Mouse (Mus musculus): Measurements from ENCODE around the gene Fez1. TPM values are rescaled to one million over a fixed set of nuclear protein-coding genes. Genes with fewer than 3 reads are reported as not detected.
A peak's percentile ranks its signal among the peaks of the same experiment; 100 is the strongest.

Fez1 gene
- polyA plus RNA-seq, 1 experiment: 330 TPM

GRCm38 (mm10) chr9:36905452-36905851 is 83.8 kb downstream of the Fez1 start:
- no peak overlapping the region for H3K27ac ChIP-seq (ENCODE audit: insufficient read depth, low read length)
- no peak overlapping the region for H3K4me3 ChIP-seq (ENCODE audit: insufficient read depth, low read length)
- H3K4me1 ChIP-seq (ENCODE audit: control insufficient read depth, insufficient read depth, low read length): peaks cover 4% of the 10 kb centered on the region; the same call in 1 of the 2 replicates
- no peak for TF ChIP-seq POLR2A (IDR thresholded peaks at IDR 0.05; ENCODE audit: extremely low read depth, insufficient read depth, low read length)

- TF ChIP-seq CTCF (IDR thresholded peaks at IDR 0.05; ENCODE audit: extremely low read depth, insufficient read depth, low read length) (peak; percentile 90), POLR2A (IDR thresholded peaks at IDR 0.05; ENCODE audit: extremely low read depth, insufficient read depth, low read length) (no peak)
- no peak overlapping the region for H3K27ac ChIP-seq (ENCODE audit: insufficient read depth, low read length)
- no peak overlapping the region for H3K4me3 ChIP-seq (ENCODE audit: insufficient read depth, low read length)
- H3K4me1 ChIP-seq (ENCODE audit: control insufficient read depth, insufficient read depth, low read length): peaks cover 2% of the 10 kb centered on the region; the same call in 1 of the 2 replicates
These were observed 94.7 kb downstream of the Fez1 start for GRCm38 (mm10) chr9:36916362-36916761.

GRCm38 (mm10) chr9:36916915-36917314 is 95.3 kb downstream of the Fez1 start:
- peaks cover 2% of the 10 kb centered on the region; the same call in 1 of the 2 replicates for H3K4me1 ChIP-seq (ENCODE audit: control insufficient read depth, insufficient read depth, low read length)
- TF ChIP-seq POLR2A (IDR thresholded peaks at IDR 0.05; ENCODE audit: extremely low read depth, insufficient read depth, low read length) (no peak), CTCF (IDR thresholded peaks at IDR 0.05; ENCODE audit: extremely low read depth, insufficient read depth, low read length) (no peak)
- no peak overlapping the region for H3K4me3 ChIP-seq (ENCODE audit: insufficient read depth, low read length)
- H3K27ac ChIP-seq (ENCODE audit: insufficient read depth, low read length): 0 out of 2 replicates have a peak overlapping the region, but pooled peaks have one; percentile 12

GRCm38 (mm10) chr9:36918582-36918981 is 96.9 kb downstream of the Fez1 start:
- H3K27ac ChIP-seq (ENCODE audit: insufficient read depth, low read length): no peak overlapping the region

GRCm38 (mm10) chr9:36919472-36919871 is 97.8 kb downstream of the Fez1 start:
- Histone ChIP-seq H3K4me3 (ENCODE audit: insufficient read depth, low read length) (no peak overlapping the region), H3K27ac (ENCODE audit: insufficient read depth, low read length) (no peak overlapping the region), H3K4me1 (ENCODE audit: control insufficient read depth, insufficient read depth, low read length) (peaks cover 8% of the 10 kb centered on the region; the same call in 1 of the 2 replicates)
- no peak for TF ChIP-seq CTCF (IDR thresholded peaks at IDR 0.05; ENCODE audit: extremely low read depth, insufficient read depth, low read length)

More at GRCm38 (mm10) chr9:36918582-36918981, 96.9 kb downstream of the Fez1 start:
- Histone ChIP-seq H3K4me3 (ENCODE audit: insufficient read depth, low read length) (no peak overlapping the region), H3K4me1 (ENCODE audit: control insufficient read depth, insufficient read depth, low read length) (peaks cover 8% of the 10 kb centered on the region; the same call in 1 of the 2 replicates)
- TF ChIP-seq POLR2A (IDR thresholded peaks at IDR 0.05; ENCODE audit: extremely low read depth, insufficient read depth, low read length) (no peak), CTCF (IDR thresholded peaks at IDR 0.05; ENCODE audit: extremely low read depth, insufficient read depth, low read length) (no peak)

- H3K27ac ChIP-seq (ENCODE audit: insufficient read depth, low read length): peak overlapping the region; percentile 60; the same call in 1 of the 2 replicates
- no peak overlapping the region for H3K4me3 ChIP-seq (ENCODE audit: insufficient read depth, low read length)
- TF ChIP-seq POLR2A (IDR thresholded peaks at IDR 0.05; ENCODE audit: extremely low read depth, insufficient read depth, low read length): no peak
- peaks cover 8% of the 10 kb centered on the region; the same call in 1 of the 2 replicates for H3K4me1 ChIP-seq (ENCODE audit: control insufficient read depth, insufficient read depth, low read length)
These were observed 100.2 kb downstream of the Fez1 start for GRCm38 (mm10) chr9:36921718-36922415.

GRCm38 (mm10) chr9:36923753-36924152 is 102.1 kb downstream of the Fez1 start:
- Histone ChIP-seq H3K27ac (ENCODE audit: insufficient read depth, low read length) (no peak overlapping the region), H3K4me1 (ENCODE audit: control insufficient read depth, insufficient read depth, low read length) (peaks cover 8% of the 10 kb centered on the region; the same call in 1 of the 2 replicates)
- TF ChIP-seq CTCF (IDR thresholded peaks at IDR 0.05; ENCODE audit: extremely low read depth, insufficient read depth, low read length) (no peak), POLR2A (IDR thresholded peaks at IDR 0.05; ENCODE audit: extremely low read depth, insufficient read depth, low read length) (no peak)

More at GRCm38 (mm10) chr9:36923753-36924152, 102.1 kb downstream of the Fez1 start:
- H3K4me3 ChIP-seq (ENCODE audit: insufficient read depth, low read length): no peak overlapping the region

Other genes starting within 250 kb of the Fez1 start
- gene Gm17689, start 239.2 kb upstream of the Fez1 start, polyA plus RNA-seq (2012; rRNA removed): not detected in 2 replicates
- gene A630095E13Rik, start 178.5 kb upstream of the Fez1 start, polyA plus RNA-seq (2012; rRNA removed): not detected in 2 replicates
- gene Acrv1, start 128.6 kb upstream of the Fez1 start, polyA plus RNA-seq (2012; rRNA removed): not detected in 2 replicates
- 1.6 and 2.2 TPM in 2 replicates for gene Chek1, start 94.8 kb upstream of the Fez1 start, polyA plus RNA-seq (2012; rRNA removed)
- 39.6 and 47.4 TPM in 2 replicates for gene Stt3a, start 54.2 kb upstream of the Fez1 start, polyA plus RNA-seq (2012; rRNA removed)
- 117 and 119 TPM in 2 replicates for gene Ei24, start 24.5 kb upstream of the Fez1 start, polyA plus RNA-seq (2012; rRNA removed)

Measured in cortical plate, adult 2 months (tissue).